Mouse (Mus musculus): Measurements from ENCODE around the gene Stx6. TPM values are rescaled to one million over a fixed set of nuclear protein-coding genes. Genes with fewer than 3 reads are reported as not detected.
A peak's percentile ranks its signal among the peaks of the same experiment; 100 is the strongest.

Gene Stx6
- polyA plus RNA-seq, 1 experiment from 2014 or later = 57.1 TPM

DNA sequence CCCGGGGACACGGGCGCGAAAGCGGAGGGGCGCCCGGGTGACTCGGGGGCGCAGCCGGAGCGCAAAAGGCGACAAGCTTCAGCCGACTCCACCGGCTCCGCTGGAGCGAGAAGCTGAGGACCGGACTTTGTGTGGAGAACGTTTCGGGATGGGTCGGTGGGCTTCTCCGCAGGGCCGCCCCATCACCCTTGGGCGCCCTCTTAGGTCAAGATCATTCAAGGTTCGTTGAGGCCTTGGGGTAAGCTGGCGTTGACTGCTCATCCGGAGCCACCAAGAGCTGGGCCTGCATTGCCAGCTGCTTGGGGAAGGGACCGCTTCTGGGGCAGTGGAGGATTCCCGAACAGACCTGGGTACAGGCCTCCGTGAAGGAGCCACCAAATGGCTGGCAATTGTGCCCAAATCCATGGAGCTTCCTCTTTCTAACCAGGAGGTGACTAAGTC, 86.3 kb downstream of the Stx6 start:
- ATAC-seq (replicated peaks; ENCODE audit: low FRiP score, low read depth) (peak; percentile 22; the same call in 1 of the 2 replicates), DNase-seq (ENCODE audit: low spot score) (peak; percentile 53)
- 3% methylated on average over 29 of the region's 29 CpGs for WGBS
- peak overlapping the region; percentile 88 for H3K4me2 ChIP-seq (ENCODE audit: low read length)
- peak overlapping the region; percentile 94 for H3K27ac ChIP-seq
- no peaks in the 10 kb centered on the region for H3K9me3 ChIP-seq (replicated peaks; ENCODE audit: low read length)
- H3K9ac ChIP-seq (ENCODE audit: low read depth, low read length) = peak overlapping the region; percentile 84
- H3K4me1 ChIP-seq (replicated peaks; ENCODE audit: insufficient read depth, low read length) = 0 out of 2 replicates have a peak, but pooled peaks cover 11% of the 10 kb centered on the region
- H3K27me3 ChIP-seq (ENCODE audit: insufficient read depth, low read length) = no peaks in the 10 kb centered on the region
- peak overlapping the region; percentile 71 for H3K4me3 ChIP-seq (replicated peaks; ENCODE audit: low read depth, low read length)
- TF ChIP-seq CTCF (IDR thresholded peaks at IDR 0.05; ENCODE audit: low read depth) = no peak
- H3K36me3 ChIP-seq (ENCODE audit: insufficient read depth, low read length) = peaks cover 12% of the 10 kb centered on the region; the same call in 1 of the 2 replicates

DNA sequence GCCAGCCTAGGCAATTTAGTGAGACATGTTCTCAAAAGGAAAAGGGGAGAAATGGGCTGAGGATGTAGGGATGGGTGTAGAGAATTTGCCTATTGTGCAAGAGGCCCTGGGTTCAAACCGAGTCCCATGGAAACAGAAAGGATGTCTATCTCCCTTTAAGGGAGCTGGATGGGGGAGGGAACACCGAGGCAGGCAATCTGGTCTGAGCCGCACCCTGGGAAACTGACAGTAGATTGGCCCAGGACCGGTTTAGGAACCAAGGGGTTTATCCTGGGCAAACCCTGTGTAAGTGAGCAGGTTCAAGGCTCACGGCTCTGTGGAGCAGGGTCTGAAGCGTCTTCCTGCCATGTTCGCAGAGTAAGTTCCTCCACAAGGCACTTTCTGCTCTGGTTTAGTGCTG, 87.0 kb downstream of the Stx6 start:
- DNase-seq (ENCODE audit: low spot score) = no peak
- ATAC-seq (replicated peaks; ENCODE audit: low FRiP score, low read depth) = no peak
- H3K4me2 ChIP-seq (ENCODE audit: low read length) = peak overlapping the region; percentile 88
- H3K36me3 ChIP-seq (ENCODE audit: insufficient read depth, low read length) = peaks cover 12% of the 10 kb centered on the region; the same call in 1 of the 2 replicates
- 70% methylated on average over 7 of the region's 7 CpGs for WGBS
- no peaks in the 10 kb centered on the region for H3K9me3 ChIP-seq (replicated peaks; ENCODE audit: low read length)
- 0 out of 2 replicates have a peak, but pooled peaks cover 9% of the 10 kb centered on the region for H3K4me1 ChIP-seq (replicated peaks; ENCODE audit: insufficient read depth, low read length)
- peak overlapping the region; percentile 71 for H3K4me3 ChIP-seq (replicated peaks; ENCODE audit: low read depth, low read length)
- H3K27ac ChIP-seq = peak overlapping the region; percentile 94; the same call in 1 of the 2 replicates
- no peak for TF ChIP-seq CTCF (IDR thresholded peaks at IDR 0.05; ENCODE audit: low read depth)
- no peaks in the 10 kb centered on the region for H3K27me3 ChIP-seq (ENCODE audit: insufficient read depth, low read length)
- H3K9ac ChIP-seq (ENCODE audit: low read depth, low read length) = peak overlapping the region; percentile 84; the same call in 1 of the 2 replicates

DNA sequence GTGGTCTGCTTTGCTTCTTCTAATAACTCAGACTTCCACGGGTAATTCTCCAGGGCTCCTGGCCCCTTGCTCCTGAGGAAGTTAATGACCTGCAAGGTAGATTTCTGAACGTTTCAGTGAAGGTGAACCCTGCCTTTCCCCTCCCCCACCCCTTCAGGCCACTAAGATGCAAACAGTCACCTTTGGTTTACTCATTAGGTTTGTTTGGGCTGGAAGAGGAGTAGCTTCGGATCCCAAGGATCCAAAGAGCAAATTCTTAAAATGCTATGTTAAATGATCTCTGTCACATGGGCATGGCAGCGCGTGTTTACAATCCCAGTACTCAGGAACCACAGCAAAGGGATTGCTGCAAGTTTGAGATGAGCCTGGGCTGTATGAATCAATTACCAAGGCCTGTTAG, 88.9 kb downstream of the Stx6 start:
- Histone ChIP-seq H3K4me3 (replicated peaks; ENCODE audit: low read depth, low read length) (no peak overlapping the region), H3K9me3 (replicated peaks; ENCODE audit: low read length) (no peaks in the 10 kb centered on the region), H3K36me3 (ENCODE audit: insufficient read depth, low read length) (no peaks in the 10 kb centered on the region), H3K27ac (peak overlapping the region; percentile 80), H3K27me3 (ENCODE audit: insufficient read depth, low read length) (no peaks in the 10 kb centered on the region), H3K4me2 (ENCODE audit: low read length) (no peak overlapping the region), H3K9ac (ENCODE audit: low read depth, low read length) (no peak overlapping the region), H3K4me1 (replicated peaks; ENCODE audit: insufficient read depth, low read length) (0 out of 2 replicates have a peak, but pooled peaks cover 6% of the 10 kb centered on the region)
- no peak for DNase-seq (ENCODE audit: low spot score)
- TF ChIP-seq CTCF (IDR thresholded peaks at IDR 0.05; ENCODE audit: low read depth) = no peak
- peak; percentile 26; the same call in 1 of the 2 replicates for ATAC-seq (replicated peaks; ENCODE audit: low FRiP score, low read depth)
- 29% methylated on average over 5 of the region's 5 CpGs for WGBS

DNA sequence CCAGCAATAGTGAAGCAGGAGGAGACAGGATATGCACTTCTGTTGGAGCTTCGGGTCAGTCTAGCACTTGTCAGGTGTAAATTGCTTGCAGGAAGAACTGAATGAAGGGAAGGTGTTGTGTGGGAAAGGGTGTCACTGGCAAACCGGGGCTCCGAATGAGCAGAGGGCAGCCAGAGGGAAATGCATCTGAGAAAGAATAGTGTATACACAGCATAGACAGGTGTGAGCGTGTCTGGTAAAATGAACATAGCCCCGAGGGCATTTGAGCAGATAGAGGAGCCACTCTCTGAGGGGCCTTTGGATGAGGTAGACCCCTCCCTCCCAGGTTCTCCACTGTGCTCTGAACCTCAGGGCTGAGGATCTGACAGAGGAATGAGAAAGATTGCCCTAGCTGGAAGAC, 89.5 kb downstream of the Stx6 start:
- 44% methylated on average over 5 of the region's 5 CpGs for WGBS
- Histone ChIP-seq H3K27ac (peak overlapping the region; percentile 80), H3K4me1 (replicated peaks; ENCODE audit: insufficient read depth, low read length) (0 out of 2 replicates have a peak, but pooled peaks cover 4% of the 10 kb centered on the region), H3K4me3 (replicated peaks; ENCODE audit: low read depth, low read length) (no peak overlapping the region), H3K27me3 (ENCODE audit: insufficient read depth, low read length) (no peaks in the 10 kb centered on the region), H3K9me3 (replicated peaks; ENCODE audit: low read length) (no peaks in the 10 kb centered on the region), H3K4me2 (ENCODE audit: low read length) (no peak overlapping the region), H3K9ac (ENCODE audit: low read depth, low read length) (no peak overlapping the region), H3K36me3 (ENCODE audit: insufficient read depth, low read length) (no peaks in the 10 kb centered on the region)
- no peak for TF ChIP-seq CTCF (IDR thresholded peaks at IDR 0.05; ENCODE audit: low read depth)
- ATAC-seq (replicated peaks; ENCODE audit: low FRiP score, low read depth) (no peak), DNase-seq (ENCODE audit: low spot score) (no peak)

DNA sequence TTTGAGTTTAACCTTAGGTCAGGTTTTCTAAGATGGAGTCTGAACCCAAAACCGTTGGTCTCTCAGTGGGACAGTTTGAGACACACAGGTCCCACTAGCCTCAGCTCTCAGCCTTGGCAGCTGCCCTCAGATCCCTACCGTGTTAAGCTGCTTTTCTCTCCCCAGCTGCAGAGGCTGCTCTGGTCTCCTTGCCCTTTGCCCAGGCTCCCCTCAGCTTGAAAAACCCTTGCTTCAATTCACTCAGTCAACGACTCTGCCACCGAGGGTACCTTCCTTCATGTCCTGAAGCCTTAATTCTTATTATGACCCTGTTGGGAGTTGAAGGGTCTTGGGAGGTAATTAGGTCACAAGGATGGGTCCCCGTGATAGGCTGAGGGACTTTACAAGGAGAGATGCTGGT, 91.4 kb downstream of the Stx6 start:
- ATAC-seq (replicated peaks; ENCODE audit: low FRiP score, low read depth) (no peak), DNase-seq (ENCODE audit: low spot score) (no peak)
- H3K9ac ChIP-seq (ENCODE audit: low read depth, low read length) = no peak overlapping the region
- H3K27ac ChIP-seq = no peak overlapping the region
- WGBS = 43% methylated on average over 5 of the region's 5 CpGs
- no peak for TF ChIP-seq CTCF (IDR thresholded peaks at IDR 0.05; ENCODE audit: low read depth)
- no peak overlapping the region for H3K4me2 ChIP-seq (ENCODE audit: low read length)
- no peaks in the 10 kb centered on the region for H3K36me3 ChIP-seq (ENCODE audit: insufficient read depth, low read length)
- 0 out of 2 replicates have a peak, but pooled peaks cover 1% of the 10 kb centered on the region for H3K4me1 ChIP-seq (replicated peaks; ENCODE audit: insufficient read depth, low read length)
- no peak overlapping the region for H3K4me3 ChIP-seq (replicated peaks; ENCODE audit: low read depth, low read length)
- H3K9me3 ChIP-seq (replicated peaks; ENCODE audit: low read length) = no peaks in the 10 kb centered on the region
- H3K27me3 ChIP-seq (ENCODE audit: insufficient read depth, low read length) = no peaks in the 10 kb centered on the region

DNA sequence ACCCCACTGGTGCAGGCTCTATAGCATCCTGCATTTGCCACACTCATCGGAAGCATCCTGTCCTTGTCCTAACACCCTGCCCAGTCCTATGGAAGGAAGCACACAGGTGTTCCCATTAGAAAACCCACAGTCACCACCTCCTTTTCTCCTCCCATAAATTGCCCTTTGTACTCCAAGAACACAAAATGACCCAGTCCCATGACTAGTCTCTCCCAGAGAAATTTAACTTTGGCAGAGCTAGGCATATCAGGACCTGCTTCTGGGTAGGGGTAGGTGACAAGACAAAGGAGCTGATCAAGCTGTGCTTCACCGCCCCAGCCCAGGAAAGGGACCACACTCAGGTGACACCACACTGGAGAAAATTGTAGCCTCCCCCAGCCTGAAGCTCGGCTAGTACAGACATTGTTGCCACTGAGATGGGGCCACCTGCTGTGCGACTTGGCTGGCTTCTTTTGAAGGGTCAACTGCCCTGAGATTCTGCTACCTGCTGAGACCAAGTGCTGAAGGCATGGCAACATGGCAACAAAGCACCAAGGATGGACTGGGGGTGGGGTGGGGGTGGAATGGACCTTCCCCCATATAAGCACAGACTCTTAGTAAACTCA, 92.1 kb downstream of the Stx6 start:
- no peaks in the 10 kb centered on the region for H3K36me3 ChIP-seq (ENCODE audit: insufficient read depth, low read length)
- H3K27me3 ChIP-seq (ENCODE audit: insufficient read depth, low read length) = no peaks in the 10 kb centered on the region
- H3K4me3 ChIP-seq (replicated peaks; ENCODE audit: low read depth, low read length) = no peak overlapping the region
- no peaks in the 10 kb centered on the region for H3K4me1 ChIP-seq (replicated peaks; ENCODE audit: insufficient read depth, low read length)
- TF ChIP-seq CTCF (IDR thresholded peaks at IDR 0.05; ENCODE audit: low read depth) = no peak
- no peaks in the 10 kb centered on the region for H3K9me3 ChIP-seq (replicated peaks; ENCODE audit: low read length)
- no peak overlapping the region for H3K9ac ChIP-seq (ENCODE audit: low read depth, low read length)
- DNase-seq (ENCODE audit: low spot score) = no peak
- H3K4me2 ChIP-seq (ENCODE audit: low read length) = no peak overlapping the region
- WGBS = 54% methylated on average over 4 of the region's 4 CpGs
- 0 out of 2 replicates have a peak, but pooled peaks have one; percentile 16 for ATAC-seq (replicated peaks; ENCODE audit: low FRiP score, low read depth)
- peak overlapping the region; percentile 34; the same call in 1 of the 2 replicates for H3K27ac ChIP-seq

Data from kidney, postnatal 0 days (tissue).